Mouse (Mus musculus): ENCODE data around the gene Syn3.

DNA sequence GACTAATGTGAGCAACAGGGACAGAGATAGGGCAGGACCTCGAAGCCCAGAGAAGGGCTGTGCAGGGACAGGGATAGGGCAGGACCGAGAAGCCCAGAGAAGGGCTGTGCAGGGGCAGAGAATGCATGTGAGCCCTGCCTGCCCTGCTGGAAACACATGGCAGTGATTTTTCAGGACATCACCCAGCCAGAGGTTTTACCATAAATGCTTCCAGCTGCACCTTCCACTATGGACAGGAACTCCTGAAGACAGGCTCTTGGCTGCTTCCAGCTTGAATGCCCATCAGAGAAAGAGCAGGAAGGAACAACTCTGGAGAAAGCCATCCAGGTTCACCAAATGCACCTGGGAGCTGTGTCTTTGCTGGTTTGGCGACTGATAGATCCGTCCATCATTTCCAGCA, 131.3 kb downstream of the Syn3 start:
- TF ChIP-seq CTCF (IDR thresholded peaks at IDR 0.05; ENCODE audit: borderline replicate concordance, extremely low read depth, insufficient read depth, insufficient read length), result no peak
- no peak for TF ChIP-seq POLR2A (IDR thresholded peaks at IDR 0.05; ENCODE audit: borderline replicate concordance, extremely low read depth, insufficient read depth, insufficient read length, poor library complexity, severe bottlenecking)
